Mouse (Mus musculus): Measurements from ENCODE around the gene Tln2.

Tln2 gene

GRCm38 (mm10) chr9:67545794-67546193 lies 13.7 kb downstream of the Tln2 start:
- DNase-seq = no peak

- DNase-seq = peak; percentile 8
Measured at GRCm38 (mm10) chr9:67544783-67545182, 14.7 kb downstream of the Tln2 start.

GRCm38 (mm10) chr9:67541948-67542347 lies 17.6 kb downstream of the Tln2 start:
- no peak for DNase-seq

- no peak for DNase-seq
Measured at GRCm38 (mm10) chr9:67539776-67540706, 19.5 kb downstream of the Tln2 start.

GRCm38 (mm10) chr9:67534420-67534819 lies 25.1 kb downstream of the Tln2 start:
- peak; percentile 29 for DNase-seq

- no peak for DNase-seq
Measured at GRCm38 (mm10) chr9:67533260-67533659, 26.2 kb downstream of the Tln2 start.

GRCm38 (mm10) chr9:67532631-67533030 lies 26.9 kb downstream of the Tln2 start:
- DNase-seq = no peak

- DNase-seq = no peak
Measured at GRCm38 (mm10) chr9:67529600-67529999, 29.9 kb downstream of the Tln2 start.

- no peak for DNase-seq
Measured at GRCm38 (mm10) chr9:67527726-67528125, 31.8 kb downstream of the Tln2 start.

- DNase-seq = no peak
Measured at GRCm38 (mm10) chr9:67521736-67522135, 37.8 kb downstream of the Tln2 start.

GRCm38 (mm10) chr9:67509510-67509909 lies 50.0 kb downstream of the Tln2 start:
- no peak for DNase-seq

GRCm38 (mm10) chr9:67504669-67505260 lies 54.7 kb downstream of the Tln2 start:
- DNase-seq = peak; percentile 17

- DNase-seq = no peak
Measured at GRCm38 (mm10) chr9:67501801-67502200, 57.7 kb downstream of the Tln2 start.

- peak; percentile 25 for DNase-seq
Measured at GRCm38 (mm10) chr9:67496368-67496767, 63.1 kb downstream of the Tln2 start.

- no peak for DNase-seq
Measured at GRCm38 (mm10) chr9:67495350-67495749, 64.2 kb downstream of the Tln2 start.

GRCm38 (mm10) chr9:67493876-67494552 lies 65.5 kb downstream of the Tln2 start:
- peak; percentile 61 for DNase-seq

GRCm38 (mm10) chr9:67489370-67489769 lies 70.1 kb downstream of the Tln2 start:
- DNase-seq = peak; percentile 15

- no peak for DNase-seq
Measured at GRCm38 (mm10) chr9:67486621-67487020, 72.9 kb downstream of the Tln2 start.

GRCm38 (mm10) chr9:67485169-67486072 lies 74.1 kb downstream of the Tln2 start:
- DNase-seq = peak; percentile 74

- no peak for DNase-seq
Measured at GRCm38 (mm10) chr9:67482277-67482676, 77.2 kb downstream of the Tln2 start.

GRCm38 (mm10) chr9:67481851-67482250 lies 77.7 kb downstream of the Tln2 start:
- DNase-seq = no peak

- peak; percentile 78 for DNase-seq
Measured at GRCm38 (mm10) chr9:67477445-67477844, 82.1 kb downstream of the Tln2 start.
